Mouse (Mus musculus) limb, embryonic 14.5 days (tissue): ENCODE data around the gene Lars2. TPM values are rescaled to one million over a fixed set of nuclear protein-coding genes. Genes with fewer than 3 reads are reported as not detected.

Source experiments
- ATAC-seq: fragments of 200-750 bp; cut with Nextera tagmentation; 2 replicates; pipeline ENCODE4 v1.8.0; 2017; ENCODE audit warnings: low read depth, moderate number of reproducible peaks, moderate TSS enrichment; ENCODE audit not compliant: low FRiP score
- DNase-seq: peaks from one replicate; pipeline ENCODE4 v3.0.0-alpha.2; 2015; ENCODE audit warnings: low spot score
- H3K27ac ChIP-seq: fragments of 300-500 bp; sonication (generic); replicated peaks from 2 replicates; pipeline ENCODE4 v1.5.1; 2014; ENCODE audit warnings: low read depth, mild to moderate bottlenecking, low read length, moderate library complexity, mixed read lengths
- H3K27me3 ChIP-seq: fragments of 300-500 bp; sonication (generic); 2 replicates; pipeline ENCODE4 v1.6.1; 2014; ENCODE audit warnings: low read length, mixed read lengths; ENCODE audit not compliant: control insufficient read depth, insufficient read depth
- H3K36me3 ChIP-seq: fragments of 300-500 bp; sonication (generic); 2 replicates; pipeline ENCODE4 v1.6.1; 2014; ENCODE audit warnings: mild to moderate bottlenecking, low read length, moderate library complexity, mixed read lengths; ENCODE audit not compliant: control insufficient read depth, insufficient read depth
- H3K4me1 ChIP-seq: fragments of 300-500 bp; sonication (generic); 2 replicates; pipeline ENCODE4 v1.6.1; 2014; ENCODE audit warnings: antibody characterized with exemption, low read length, mixed read lengths; ENCODE audit not compliant: control insufficient read depth, insufficient read depth
- H3K4me2 ChIP-seq: fragments of 300-500 bp; sonication (generic); replicated peaks from 2 replicates; pipeline ENCODE4 v1.6.1; 2014; ENCODE audit warnings: low read depth, mild to moderate bottlenecking, low read length, moderate library complexity; ENCODE audit not compliant: severe bottlenecking
- H3K4me3 ChIP-seq: fragments of 300-500 bp; sonication (generic); replicated peaks from 2 replicates; pipeline ENCODE4 v1.5.1; 2014; ENCODE audit warnings: low read length
- H3K9ac ChIP-seq: fragments of 300-500 bp; sonication (generic); 2 replicates; pipeline ENCODE4 v1.6.1; 2014; ENCODE audit warnings: mild to moderate bottlenecking, low read depth, low read length, moderate library complexity; ENCODE audit not compliant: severe bottlenecking
- H3K9me3 ChIP-seq: fragments of 300-500 bp; sonication (generic); 2 replicates; pipeline ENCODE4 v1.6.1; 2016; ENCODE audit warnings: low read length; ENCODE audit not compliant: control insufficient read depth
- POLR2A ChIP-seq: fragments of 200-500 bp; IDR thresholded peaks from 2 replicates; pipeline ENCODE4 v1.8.0; 2012; ENCODE audit warnings: inconsistent platforms, mild to moderate bottlenecking, moderate library complexity, borderline replicate concordance; ENCODE audit not compliant: insufficient read depth, insufficient read length; ENCODE audit errors: extremely low read depth
- WGBS: fragments of 180-500 bp; shearing (Covaris S2); extraction: QIAGEN DNeasy Blood & Tissue Kit; methylation state at CpG from one replicate; pipeline ENCODE4 v1.1.7; 2014; 5-methylcytosine and 5-hydroxymethylcytosine counted together
- polyA plus RNA-seq, 2 experiments: library from polyadenylated mRNA; depleted of rRNA in 1 of 2; stranded (reverse) in 1 of 2; unstranded in 1 of 2; fragments of >200 nt; fragmentation: Nextera tagmentation in 1 of 2; extraction: Ambion mirVana in 1 of 2; gene quantifications; 2 replicates each; pipeline versions ENCODE4 v1.2.1 to v1.2.3; 2012 to 2014

Gene Lars2
- polyA plus RNA-seq, 2 experiments: 678 to 1,593 TPM

GRCm38 (mm10) chr9:123509638-123510604 is 143.2 kb downstream of the Lars2 start:
- TF ChIP-seq POLR2A: no peak
- 76% methylated on average over 8 of the region's 8 CpGs for WGBS
- Histone ChIP-seq H3K27ac (no peak overlapping the region), H3K4me2 (no peak overlapping the region), H3K36me3 (peaks cover 44% of the 10 kb centered on the region), H3K9ac (no peak overlapping the region), H3K27me3 (no peaks in the 10 kb centered on the region), H3K4me3 (no peak overlapping the region), H3K9me3 (no peaks in the 10 kb centered on the region), H3K4me1 (peaks cover 3% of the 10 kb centered on the region; the same call in 1 of the 2 replicates)
- no peak for ATAC-seq
- no peak for DNase-seq

DNA sequence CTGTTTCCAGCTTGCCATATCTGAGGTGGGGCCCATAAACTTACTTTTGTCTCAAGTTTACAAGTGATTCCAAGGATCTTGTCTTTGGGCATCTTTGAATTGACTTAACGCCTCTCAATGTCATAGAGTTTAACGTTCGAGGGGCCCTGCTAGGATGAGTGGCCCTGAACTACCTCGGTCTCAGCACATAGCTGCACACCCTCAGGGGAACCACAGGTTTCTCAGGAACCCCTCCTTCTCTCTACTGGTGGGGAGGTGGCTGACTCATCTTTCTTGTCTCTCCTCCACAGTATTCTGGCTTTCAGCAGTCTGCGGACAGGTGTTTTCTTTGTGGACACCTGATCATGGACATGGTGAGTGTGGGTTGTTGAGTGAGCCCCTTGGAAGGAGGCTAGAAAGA is 144.2 kb downstream of the Lars2 start:
- H3K9me3 ChIP-seq: no peaks in the 10 kb centered on the region
- H3K27ac ChIP-seq: no peak overlapping the region
- H3K4me3 ChIP-seq: no peak overlapping the region
- H3K9ac ChIP-seq: no peak overlapping the region
- H3K4me1 ChIP-seq: peaks cover 3% of the 10 kb centered on the region; the same call in 1 of the 2 replicates
- H3K4me2 ChIP-seq: no peak overlapping the region
- peaks cover 40% of the 10 kb centered on the region for H3K36me3 ChIP-seq
- WGBS: 85% methylated on average over 5 of the region's 5 CpGs
- H3K27me3 ChIP-seq: no peaks in the 10 kb centered on the region
- TF ChIP-seq POLR2A: no peak
- no peak for DNase-seq
- ATAC-seq: no peak

Other genes starting within 250 kb of the Lars2 start
- gene Clec3b, start 216.0 kb upstream of the Lars2 start, polyA plus RNA-seq (2012; rRNA removed): 18.1 and 21.0 TPM in 2 replicates
- gene Clec3b, start 216.0 kb upstream of the Lars2 start, polyA plus RNA-seq (2014; fragmentation: Nextera tagmentation; extraction: Ambion mirVana): 1.1 and 1.6 TPM in 2 replicates
- gene Cdcp1, start 150.9 kb upstream of the Lars2 start, polyA plus RNA-seq (2012; rRNA removed): 6.1 and 7.1 TPM in 2 replicates
- 9.1 and 9.3 TPM in 2 replicates for gene Cdcp1, start 150.9 kb upstream of the Lars2 start, polyA plus RNA-seq (2014; fragmentation: Nextera tagmentation; extraction: Ambion mirVana)
- gene Tmem158, start 106.2 kb upstream of the Lars2 start, polyA plus RNA-seq (2012; rRNA removed): 32.0 and 54.9 TPM in 2 replicates
- 19.6 and 24.0 TPM in 2 replicates for gene Tmem158, start 106.2 kb upstream of the Lars2 start, polyA plus RNA-seq (2014; fragmentation: Nextera tagmentation; extraction: Ambion mirVana)
- gene Limd1, start 111.8 kb downstream of the Lars2 start, polyA plus RNA-seq (2012; rRNA removed): 32.5 and 41.1 TPM in 2 replicates
- gene Limd1, start 111.8 kb downstream of the Lars2 start, polyA plus RNA-seq (2014; fragmentation: Nextera tagmentation; extraction: Ambion mirVana): 58.4 and 63.1 TPM in 2 replicates
- 23.5 and 25.2 TPM in 2 replicates for gene Sacm1l, start 162.8 kb downstream of the Lars2 start, polyA plus RNA-seq (2012; rRNA removed)
- gene Sacm1l, start 162.8 kb downstream of the Lars2 start, polyA plus RNA-seq (2014; fragmentation: Nextera tagmentation; extraction: Ambion mirVana): 49.6 and 50.2 TPM in 2 replicates